Mouse (Mus musculus): ENCODE data around the gene Cep97. TPM values are rescaled to one million over a fixed set of nuclear protein-coding genes. Genes with fewer than 3 reads are reported as not detected.
"Not testable (repeated sequence)": the region's sequence is repeated elsewhere in the genome, so short reads cannot be mapped to it uniquely, and the experiment has no call there.

Gene Cep97
- total RNA-seq, 2 experiments from 2014 or later = 10.8 to 13.0 TPM

- DNase-seq (ENCODE audit: low spot score in 2 of 2) = no peak
These were observed 42.2 kb downstream of the Cep97 start for GRCm38 (mm10) chr16:55892484-55892883.

DNA sequence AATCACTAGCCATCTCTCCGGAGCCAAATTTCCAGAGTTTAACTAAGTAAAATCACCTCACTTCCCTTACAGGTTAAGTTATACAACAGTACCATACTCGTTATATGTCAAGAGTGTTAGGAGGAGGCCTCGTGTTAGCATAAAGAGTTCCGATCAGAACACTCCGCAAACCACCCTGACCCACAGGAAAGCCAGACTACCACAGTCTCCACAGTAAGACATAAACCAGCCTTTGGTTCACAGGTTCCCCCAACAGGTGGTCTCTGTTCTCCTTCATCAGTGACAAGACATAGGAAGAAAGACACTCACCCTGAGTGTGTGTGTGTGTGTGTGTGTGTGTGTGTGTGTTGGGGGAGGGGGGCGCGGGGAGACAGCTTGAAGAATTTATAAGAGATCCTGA lies 43.3 kb downstream of the Cep97 start:
- DNase-seq (ENCODE audit: low spot score in 2 of 2) = no peak

DNA sequence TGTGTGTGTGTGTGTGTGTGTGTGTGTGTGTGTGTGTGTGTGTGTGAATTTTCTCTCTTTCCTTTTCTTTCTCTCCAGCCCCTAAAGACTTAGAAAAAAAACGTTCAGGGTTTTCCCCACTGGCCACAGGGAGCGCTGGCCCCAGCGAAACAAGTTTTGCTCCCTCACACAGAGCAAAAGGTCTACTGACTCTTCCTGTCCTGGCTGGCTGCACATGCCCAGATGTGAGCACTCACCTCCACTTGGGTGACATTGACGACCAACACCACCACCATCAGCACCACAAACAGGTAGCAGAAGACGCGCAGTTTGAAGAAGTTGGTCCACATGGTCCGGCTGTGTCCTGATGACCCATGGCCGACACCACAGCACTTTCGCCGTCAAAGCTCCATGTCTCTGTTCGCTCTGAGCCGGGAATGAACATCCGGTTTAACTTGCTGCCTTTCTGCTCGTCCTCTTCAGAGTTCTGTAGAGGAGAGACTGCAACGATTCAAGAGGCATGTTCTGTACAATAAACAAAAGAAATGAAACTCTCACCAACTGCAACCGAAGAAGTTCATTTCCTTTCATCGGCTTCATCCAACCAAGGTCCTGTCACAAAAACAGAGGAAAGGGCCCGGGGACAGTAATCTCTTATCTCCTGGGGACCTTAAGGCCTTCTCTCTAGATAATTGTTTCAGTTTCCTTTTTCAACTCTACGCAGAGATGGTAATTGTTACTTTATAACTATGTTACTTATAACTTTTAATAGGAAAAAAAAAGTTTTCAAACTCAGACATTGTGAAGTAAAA lies 44.1 kb downstream of the Cep97 start:
- DNase-seq (ENCODE audit: low spot score in 2 of 2) = no peak

DNA sequence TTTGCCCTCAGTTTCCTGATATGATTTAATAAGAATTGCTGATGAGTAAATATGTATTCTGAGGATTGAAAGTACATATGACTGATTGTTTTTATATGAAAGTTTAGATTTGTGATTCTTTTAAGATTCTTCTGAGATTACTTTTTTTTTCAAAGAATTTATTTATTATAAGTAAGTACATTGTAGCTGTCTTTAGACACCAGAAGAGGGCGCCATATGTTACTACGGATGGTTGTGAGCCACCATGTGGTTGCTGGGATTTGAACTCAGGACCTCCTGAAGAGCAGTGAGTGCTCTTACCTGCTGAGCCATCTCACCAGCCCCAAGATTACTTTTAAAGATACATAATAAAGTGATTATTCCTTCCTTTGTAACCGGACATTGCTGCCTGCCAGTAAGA lies 45.2 kb downstream of the Cep97 start:
- DNase-seq (ENCODE audit: low spot score in 2 of 2) = no peak

DNA sequence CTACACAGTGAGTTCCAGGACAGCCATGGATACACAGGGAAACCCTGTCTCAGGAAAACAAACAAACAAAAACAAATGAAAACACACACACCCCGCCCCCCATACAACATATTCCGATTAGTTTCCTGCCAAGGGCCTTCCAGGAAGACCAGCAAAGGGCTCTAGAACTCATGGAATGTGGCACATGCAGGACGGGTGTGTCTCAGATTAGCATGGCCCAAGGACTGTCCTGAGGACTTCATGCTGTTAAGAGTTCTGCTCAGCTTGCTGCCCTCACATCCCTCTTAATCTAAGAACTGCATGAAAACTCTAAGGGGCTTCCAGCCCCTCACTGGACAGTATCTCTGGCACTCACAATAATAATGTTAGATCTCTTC lies 46.1 kb downstream of the Cep97 start:
- no peak for DNase-seq (ENCODE audit: low spot score in 2 of 2)

- no peak for DNase-seq (ENCODE audit: low spot score in 2 of 2)
These were observed 46.7 kb downstream of the Cep97 start for GRCm38 (mm10) chr16:55887814-55888583.

- DNase-seq (ENCODE audit: low spot score in 2 of 2) = no peak
These were observed 50.4 kb downstream of the Cep97 start for GRCm38 (mm10) chr16:55884246-55884645.

GRCm38 (mm10) chr16:55876025-55876424 lies 58.6 kb downstream of the Cep97 start:
- no peak for DNase-seq (ENCODE audit: low spot score in 2 of 2)

DNA sequence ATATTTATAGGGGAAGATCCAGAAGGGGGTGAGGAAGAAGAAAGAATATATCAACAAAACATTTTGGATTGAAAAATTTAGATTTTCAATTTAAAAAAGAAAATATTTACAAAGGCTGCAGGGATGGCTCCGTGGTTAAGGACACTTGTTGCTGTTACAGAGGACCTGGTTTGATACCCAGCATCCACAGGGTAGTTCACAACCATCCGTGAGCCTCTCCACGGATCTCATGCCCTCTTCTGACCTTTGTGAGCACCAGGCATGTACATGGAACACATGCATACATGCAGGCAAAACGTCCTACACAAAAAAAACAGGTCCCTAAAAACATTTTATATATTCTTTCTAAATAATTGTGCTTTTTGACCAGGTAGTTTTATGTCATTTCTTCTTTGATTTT lies 70.8 kb downstream of the Cep97 start:
- DNase-seq (ENCODE audit: low spot score in 2 of 2) = no peak

- DNase-seq (ENCODE audit: low spot score in 2 of 2) = peak; percentile 12 to 43
These were observed 71.4 kb downstream of the Cep97 start for GRCm38 (mm10) chr16:55863149-55863815.

DNA sequence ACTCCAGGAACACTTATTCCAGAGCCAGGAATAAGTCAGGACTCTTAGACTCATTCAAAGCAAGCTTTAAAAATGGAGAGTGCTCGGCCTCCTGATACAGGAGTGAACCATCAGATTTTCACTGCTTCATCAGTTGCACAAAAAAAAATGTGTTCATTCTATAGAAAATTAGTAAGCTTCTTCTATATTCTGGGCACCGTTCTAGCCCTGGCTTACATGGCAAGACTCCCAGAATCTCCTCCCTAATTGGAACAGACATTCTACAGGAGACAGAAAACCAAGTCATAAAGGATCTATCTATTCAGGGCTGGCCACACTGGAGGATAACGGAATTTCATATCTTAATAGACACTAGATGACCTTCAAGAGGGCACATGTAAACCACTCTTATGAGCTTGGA lies 73.6 kb downstream of the Cep97 start:
- DNase-seq (ENCODE audit: low spot score in 2 of 2) = no peak

DNA sequence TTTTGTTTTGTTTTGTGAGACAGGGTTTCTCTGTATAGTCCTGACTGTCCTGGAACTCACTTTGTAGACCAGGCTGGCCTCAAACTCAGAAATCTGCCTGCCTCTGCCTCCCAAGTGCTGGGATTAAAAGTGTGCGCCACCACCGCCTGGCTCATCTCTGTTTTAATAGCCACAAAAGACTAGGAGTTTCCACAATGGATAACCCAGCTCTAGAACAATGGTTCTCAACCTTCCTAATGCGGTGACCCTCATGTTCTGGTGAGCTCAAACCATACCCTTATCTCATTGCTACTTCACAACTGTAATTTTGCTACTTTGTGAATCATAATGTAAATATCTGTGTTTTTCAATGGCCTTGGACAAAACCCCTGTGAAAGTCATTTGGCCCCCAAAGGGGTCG lies 75.2 kb downstream of the Cep97 start:
- not testable (repeated sequence) for DNase-seq (ENCODE audit: low spot score in 2 of 2)

- DNase-seq (ENCODE audit: low spot score in 2 of 2) = peak; percentile 14 to 25
These were observed 76.2 kb downstream of the Cep97 start for GRCm38 (mm10) chr16:55858465-55858864.

- DNase-seq (ENCODE audit: low spot score in 2 of 2) = peak; percentile 22 to 49
These were observed 81.5 kb downstream of the Cep97 start for GRCm38 (mm10) chr16:55852943-55853727.

DNA sequence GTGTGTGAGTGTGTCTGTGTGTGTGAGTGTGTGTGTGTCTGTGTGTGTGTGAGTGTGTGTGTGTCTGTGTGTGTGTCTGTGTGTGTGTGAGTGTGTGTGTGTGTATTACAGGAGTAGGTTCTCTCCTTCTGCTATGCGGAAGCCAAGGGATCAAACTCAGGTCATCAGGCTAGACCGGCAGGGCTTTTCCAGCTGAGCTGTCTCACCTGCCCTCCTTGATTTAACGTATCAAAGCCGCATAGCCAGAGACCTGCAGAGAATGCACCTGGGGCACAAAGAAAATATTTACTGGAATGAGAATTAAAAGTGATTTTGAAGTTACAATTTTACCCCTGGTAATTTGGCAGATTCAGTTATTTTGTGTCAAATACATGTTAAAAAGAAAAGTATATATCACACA lies 82.1 kb downstream of the Cep97 start:
- DNase-seq (ENCODE audit: low spot score in 2 of 2) = no peak

DNA sequence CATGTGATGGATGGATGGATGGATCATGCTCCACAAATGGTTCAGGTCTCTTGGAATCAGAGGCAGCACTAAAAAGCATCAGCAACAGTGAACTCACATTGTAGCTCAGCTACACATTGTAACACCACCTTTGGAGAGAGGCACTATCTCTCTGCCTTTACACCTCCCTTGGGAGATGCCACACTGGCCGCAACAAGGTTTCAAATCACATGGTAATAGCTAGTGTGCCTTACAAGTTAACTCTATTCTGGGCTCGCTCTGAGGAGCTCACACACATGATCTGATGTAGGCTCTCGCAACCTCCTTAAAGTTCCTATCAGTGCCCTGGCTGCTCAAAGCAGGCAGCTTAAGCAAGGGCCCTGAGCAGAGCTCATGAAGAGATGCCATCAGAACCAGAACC lies 84.2 kb downstream of the Cep97 start:
- no peak for DNase-seq (ENCODE audit: low spot score in 2 of 2)

Other genes with a start within 250 kb of the Cep97 start
- gene Nfkbiz, start 96.0 kb downstream of the Cep97 start, total RNA-seq (2021) = 1 to 10 TPM; 6.8 to 7.4 TPM
- 1 to 10 TPM; 2.5 to 3.0 TPM for gene Nxpe3, start 39.6 kb downstream of the Cep97 start, total RNA-seq (2021)
- gene Rpl24, start 31.4 kb upstream of the Cep97 start, total RNA-seq (2021) = 100 to 1,000 TPM; 893 to 927 TPM
- 10 to 100 TPM; 14.7 to 15.0 TPM for gene Zbtb11, start 39.0 kb upstream of the Cep97 start, total RNA-seq (2021)
- gene Pcnp, start 94.9 kb upstream of the Cep97 start, total RNA-seq (2021) = 100 to 1,000 TPM; 104 to 109 TPM
- 10 to 100 TPM; 17.4 to 17.8 TPM for gene Trmt10c, start 103.0 kb upstream of the Cep97 start, total RNA-seq (2021)
- gene Senp7, start 113.5 kb upstream of the Cep97 start, total RNA-seq (2021) = 10 to 100 TPM; 32.6 to 33.9 TPM